Mouse (Mus musculus): ENCODE measurements at regions not wholly inside any gene's neighbourhood (a gene's known extent, or its start where the extent isn't known, plus 50 kb on each side); places are given as distances from the start of the nearest gene placed in this dataset.

GRCm38 (mm10) chr5:43048196-43049050, 184.5 kb upstream of the Cpeb2 start:
- no peak for DNase-seq

- DNase-seq: no peak
Measured at GRCm38 (mm10) chr5:43049381-43050301, 183.3 kb upstream of the Cpeb2 start.

GRCm38 (mm10) chr5:43050961-43051517, 181.9 kb upstream of the Cpeb2 start:
- DNase-seq: peak; percentile 59

GRCm38 (mm10) chr5:43052668-43053067, 180.3 kb upstream of the Cpeb2 start:
- DNase-seq: peak; percentile 66

GRCm38 (mm10) chr5:43054586-43054985, 178.4 kb upstream of the Cpeb2 start:
- DNase-seq: no peak

- no peak for DNase-seq
Measured at GRCm38 (mm10) chr5:43055111-43055710, 177.8 kb upstream of the Cpeb2 start.

GRCm38 (mm10) chr5:43056486-43056885, 176.5 kb upstream of the Cpeb2 start:
- no peak for DNase-seq

GRCm38 (mm10) chr5:43061243-43061642, 171.7 kb upstream of the Cpeb2 start:
- no peak for DNase-seq

GRCm38 (mm10) chr5:43061797-43062391, 171.1 kb upstream of the Cpeb2 start:
- no peak for DNase-seq

- DNase-seq: no peak
Measured at GRCm38 (mm10) chr5:43062499-43062898, 170.5 kb upstream of the Cpeb2 start.

GRCm38 (mm10) chr5:43063386-43063785, 169.6 kb upstream of the Cpeb2 start:
- no peak for DNase-seq

GRCm38 (mm10) chr5:43071541-43071940, 161.4 kb upstream of the Cpeb2 start:
- no peak for DNase-seq

- no peak for DNase-seq
Measured at GRCm38 (mm10) chr5:43072340-43072739, 160.6 kb upstream of the Cpeb2 start.

- peak; percentile 50 for DNase-seq
Measured at GRCm38 (mm10) chr5:43074536-43074935, 158.4 kb upstream of the Cpeb2 start.

- DNase-seq: no peak
Measured at GRCm38 (mm10) chr5:43080252-43080651, 152.7 kb upstream of the Cpeb2 start.

- no peak for DNase-seq
Measured at GRCm38 (mm10) chr5:43081561-43082534, 151.1 kb upstream of the Cpeb2 start.

- no peak for DNase-seq
Measured at GRCm38 (mm10) chr5:43087077-43087476, 145.9 kb upstream of the Cpeb2 start.

GRCm38 (mm10) chr5:43087907-43088387, 145.0 kb upstream of the Cpeb2 start:
- DNase-seq: no peak

- no peak for DNase-seq
Measured at GRCm38 (mm10) chr5:43088650-43089397, 144.1 kb upstream of the Cpeb2 start.

- no peak for DNase-seq
Measured at GRCm38 (mm10) chr5:43089475-43089874, 143.5 kb upstream of the Cpeb2 start.
